Mouse (Mus musculus) heart, adult 2 months (tissue): ENCODE results near the gene Ly6g6c.

ENCODE experiments used
- CTCF ChIP-seq: fragments of 200-600 bp; IDR thresholded peaks from 2 replicates; pipeline ENCODE4 v1.8.1; 2022; ENCODE audit warnings: antibody characterized with exemption, mild to moderate bottlenecking, moderate library complexity
- EP300 ChIP-seq: fragments of 200-500 bp; IDR thresholded peaks from 2 replicates; pipeline ENCODE4 v1.6.1; 2011; ENCODE audit warnings: low read depth, low read length, control low read depth; ENCODE audit not compliant: insufficient read depth
- POLR2A ChIP-seq: fragments of 200-500 bp; IDR thresholded peaks from 2 replicates; pipeline ENCODE4 v1.6.1; 2011; ENCODE audit warnings: mild to moderate bottlenecking, low read depth, low read length, control low read depth; ENCODE audit not compliant: insufficient read depth

DNA sequence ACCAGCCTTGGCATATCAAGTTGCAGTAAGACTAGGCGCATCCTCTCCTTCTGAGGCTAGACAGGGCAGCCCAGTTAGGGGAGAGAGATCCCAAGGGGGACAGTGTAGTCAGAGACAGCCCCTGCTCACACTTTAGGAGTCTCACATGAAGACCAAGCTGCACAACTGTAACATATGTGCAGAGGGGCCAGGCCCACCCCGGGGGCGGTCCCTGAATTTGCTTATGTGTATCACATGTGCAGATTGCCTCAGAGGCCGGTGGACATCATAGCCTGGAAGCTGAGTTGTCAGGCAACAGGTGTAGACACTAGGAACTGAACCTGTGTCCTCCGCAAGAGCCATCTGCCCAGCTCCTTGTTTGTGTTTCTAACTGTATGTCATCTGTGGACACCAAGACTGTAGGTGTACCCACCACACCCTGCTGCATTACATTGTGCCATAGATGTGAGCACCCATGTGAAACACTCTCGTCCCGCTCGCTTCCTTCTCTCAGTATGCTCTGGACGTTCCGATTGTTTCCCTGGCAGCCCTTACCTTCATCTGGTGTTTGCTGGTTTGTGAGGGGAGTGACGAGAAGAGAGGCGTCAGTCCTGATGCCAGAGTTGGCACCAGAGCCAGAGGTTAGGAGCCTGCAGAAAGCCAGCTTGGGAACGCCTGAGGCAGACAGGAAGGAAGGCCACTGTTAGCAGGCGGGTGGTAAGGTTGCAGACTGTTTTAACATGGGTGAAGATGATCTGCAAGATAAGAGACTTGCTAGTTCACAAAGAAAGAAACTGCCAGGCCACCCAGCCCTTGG lies 27.4 kb downstream of the Ly6g6c start:
- TF ChIP-seq CTCF: no peak
- TF ChIP-seq POLR2A: no peak
- no peak for TF ChIP-seq EP300
